Mouse (Mus musculus): ENCODE data around the gene Gm5741.
A peak's percentile ranks its signal among the peaks of the same experiment; 100 is the strongest.

Gene Gm5741

DNA sequence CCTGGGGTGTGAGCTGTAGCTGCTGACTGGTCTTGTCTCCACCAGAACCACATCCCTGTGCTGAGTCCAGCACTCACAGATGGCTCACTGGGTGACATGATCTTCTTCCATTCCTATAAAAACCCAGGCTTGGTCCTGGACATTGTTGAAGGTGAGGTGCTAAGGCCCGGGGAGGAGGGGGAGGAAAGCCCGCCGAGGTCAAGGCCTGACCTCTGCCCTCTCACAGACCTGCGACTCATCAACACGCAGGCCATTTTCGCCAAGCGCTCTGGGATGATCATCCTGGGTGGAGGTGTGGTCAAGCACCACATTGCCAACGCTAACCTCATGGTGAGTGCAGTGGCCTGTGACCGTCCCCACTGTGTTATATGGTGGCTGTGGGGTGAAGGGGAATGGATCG lies 6.4 kb upstream of the Gm5741 start:
- no peak for DNase-seq (ENCODE audit: low spot score in 2 of 2)

DNA sequence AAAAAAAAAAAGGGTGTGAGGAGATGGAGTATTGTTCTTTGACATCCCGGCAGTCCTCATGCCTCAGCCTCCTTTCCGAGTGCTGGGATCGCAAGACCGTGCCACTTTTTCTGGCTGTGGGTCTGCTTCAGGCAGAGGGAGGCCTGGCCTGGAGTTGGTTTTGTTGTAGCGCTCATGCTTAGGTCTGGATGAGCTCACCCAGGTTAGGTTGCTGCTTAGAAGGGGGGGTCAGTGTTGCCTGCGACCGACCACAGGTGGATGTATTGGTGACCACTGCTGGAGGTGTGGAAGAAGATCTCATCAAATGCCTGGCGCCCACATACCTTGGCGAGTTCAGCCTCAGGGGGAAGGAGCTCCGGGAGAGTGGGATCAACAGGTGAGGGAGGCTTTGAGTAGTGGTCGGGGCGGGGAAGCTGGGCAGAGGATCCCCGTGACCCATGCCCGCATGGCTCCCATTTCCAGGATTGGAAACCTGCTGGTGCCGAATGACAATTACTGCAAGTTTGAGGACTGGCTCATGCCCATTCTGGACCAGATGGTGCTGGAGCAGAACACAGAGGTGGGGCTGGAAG lies 5.3 kb upstream of the Gm5741 start:
- DNase-seq (ENCODE audit: low spot score in 2 of 2): no peak

DNA sequence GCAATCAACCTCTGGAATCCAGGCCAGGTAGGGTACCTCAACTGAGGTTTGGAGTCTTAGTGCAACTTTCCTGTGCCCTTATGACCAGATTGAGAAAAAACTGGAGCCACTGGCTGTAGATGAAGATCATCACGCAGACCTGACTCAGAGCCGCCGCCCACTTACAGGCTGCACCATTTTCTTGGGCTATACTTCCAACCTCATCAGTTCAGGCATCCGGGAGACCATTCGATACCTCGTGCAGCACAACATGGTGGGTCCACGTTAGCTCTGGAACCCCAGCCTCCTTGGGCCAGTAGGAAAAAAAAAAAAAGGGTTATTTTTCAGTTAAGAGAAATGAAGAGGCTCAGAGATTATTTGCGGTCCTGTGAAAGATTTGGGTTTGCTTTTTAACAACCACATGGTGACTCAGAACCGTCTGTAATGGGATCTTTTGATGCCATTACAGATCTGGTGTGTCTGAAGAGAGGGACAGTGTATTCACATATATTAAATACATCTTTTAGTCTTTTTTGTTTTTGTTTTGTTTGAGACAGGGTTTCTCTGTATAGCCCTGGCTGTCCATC lies 4.7 kb upstream of the Gm5741 start:
- DNase-seq (ENCODE audit: low spot score in 2 of 2): no peak

DNA sequence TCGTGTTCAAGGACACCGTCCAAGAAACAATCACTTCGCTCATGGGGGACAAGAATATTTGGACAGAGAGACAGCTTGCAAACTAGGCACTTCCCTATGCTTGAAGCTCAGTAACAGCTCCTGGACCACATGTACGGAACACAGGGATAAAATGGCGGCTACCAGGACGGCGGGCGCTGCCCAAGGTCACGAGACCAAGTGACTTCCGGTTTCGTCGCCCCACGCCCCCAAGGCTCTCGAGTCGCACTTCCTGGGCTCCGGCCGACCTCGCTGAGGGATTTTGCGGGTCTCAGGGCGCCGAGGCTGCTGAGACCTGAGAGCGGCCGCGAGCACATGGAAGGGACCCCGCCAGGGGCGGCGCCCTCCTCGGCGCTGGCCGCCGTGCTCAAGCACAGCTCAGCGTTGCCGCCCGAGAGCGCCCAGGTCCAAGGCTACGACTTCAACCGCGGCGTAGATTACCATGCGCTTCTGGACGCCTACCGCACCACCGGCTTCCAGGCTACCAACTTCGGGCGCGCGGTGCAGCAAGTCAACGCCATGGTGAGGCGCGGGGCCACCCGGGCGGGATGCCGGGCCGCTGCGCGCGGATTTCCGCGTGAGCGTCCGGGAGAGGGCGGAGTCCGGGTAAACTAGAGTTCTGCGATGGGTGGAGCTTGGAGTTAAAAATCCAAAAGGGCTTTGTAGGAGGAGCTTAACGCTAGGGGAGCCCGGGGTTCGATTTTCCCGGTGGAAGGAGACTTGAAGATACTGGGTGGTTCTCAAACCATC lies 3.9 kb upstream of the Gm5741 start, which contains the start of gene Dhps:
Dhps (plus strand) TSS at position 244 of the 768 bp plus-strand sequence.
- peak; percentile 88 to 91 for DNase-seq (ENCODE audit: low spot score in 2 of 2)

DNA sequence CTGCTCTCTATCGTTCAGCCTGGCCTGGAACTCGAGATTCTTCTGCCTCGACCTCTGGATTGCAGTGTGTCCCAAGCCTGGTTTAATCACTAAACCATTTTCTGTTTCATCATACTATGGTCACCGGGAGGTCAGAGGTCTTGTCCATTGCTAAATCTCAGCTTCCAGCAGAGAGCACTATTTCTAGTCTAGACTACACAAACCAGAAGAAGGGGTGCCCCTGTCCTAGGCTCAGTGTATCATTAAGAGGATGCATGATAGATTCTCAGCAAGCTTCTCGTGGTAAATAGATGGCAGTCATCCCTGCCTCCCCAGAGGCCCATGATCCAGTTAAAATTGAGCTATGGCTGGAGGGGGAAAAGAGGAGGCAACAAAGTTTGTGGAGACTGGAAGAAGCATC lies 3.3 kb upstream of the Gm5741 start:
- no peak for DNase-seq (ENCODE audit: low spot score in 2 of 2)

DNA sequence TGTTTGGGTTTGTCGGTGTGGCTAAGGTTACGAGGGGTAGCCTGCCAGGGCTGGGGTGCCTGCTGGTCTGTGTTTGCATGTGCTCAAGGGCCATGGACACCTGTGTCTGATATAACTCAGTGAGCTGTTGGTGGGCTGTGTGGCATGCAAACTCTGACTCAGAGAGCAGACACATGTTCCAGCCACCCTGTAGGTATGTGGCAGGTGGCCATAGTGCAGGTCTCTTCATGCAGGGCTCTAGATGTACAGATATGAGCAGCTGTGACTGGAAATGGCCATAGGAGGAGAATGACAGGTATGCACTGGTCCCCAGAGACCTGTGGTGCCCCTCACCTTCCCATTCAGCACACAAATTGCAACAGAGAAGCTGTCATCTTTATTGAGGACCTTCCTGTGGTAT lies 627 bp downstream of the Gm5741 start:
- DNase-seq (ENCODE audit: low spot score in 2 of 2): no peak

DNA sequence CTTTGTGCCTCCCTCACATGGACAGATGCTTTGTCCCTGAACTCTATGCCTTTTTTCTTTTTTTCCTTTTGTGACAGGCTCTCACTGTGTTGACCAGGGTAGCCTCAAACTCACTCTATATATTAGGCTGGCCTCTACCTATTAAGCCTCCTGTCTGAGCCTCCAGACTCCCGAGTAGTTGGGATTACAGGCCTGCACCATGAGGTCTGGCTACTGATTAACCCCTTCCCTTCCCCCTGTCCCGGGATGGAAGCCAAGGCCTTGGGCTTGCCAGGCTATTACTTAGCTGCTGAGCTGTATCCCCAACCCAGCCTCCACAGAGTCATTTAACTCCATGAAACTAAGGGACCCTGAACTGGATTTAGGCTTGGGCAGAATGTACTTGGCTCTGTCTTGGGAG lies 2.6 kb downstream of the Gm5741 start:
- DNase-seq (ENCODE audit: low spot score in 2 of 2): no peak

DNA sequence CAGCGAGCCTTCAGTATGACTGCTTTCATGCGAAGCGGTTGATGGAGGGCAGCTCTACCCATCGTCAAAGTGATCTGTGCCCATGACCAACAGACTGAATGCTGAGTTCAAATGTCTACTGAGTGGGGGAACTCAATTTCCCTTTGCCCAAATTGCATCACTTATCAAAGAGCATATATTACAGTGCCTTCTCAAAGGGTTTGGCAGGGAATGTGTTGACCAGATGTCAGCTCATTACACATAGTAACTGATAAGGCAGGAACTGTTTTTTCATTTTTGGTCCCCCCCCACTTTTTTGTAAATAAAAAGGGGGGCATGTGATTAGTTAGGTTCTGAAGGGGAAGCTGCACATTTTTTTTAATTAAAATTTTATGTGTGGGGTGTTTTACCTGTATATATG lies 5.2 kb downstream of the Gm5741 start:
- DNase-seq (ENCODE audit: low spot score in 2 of 2): no peak

DNA sequence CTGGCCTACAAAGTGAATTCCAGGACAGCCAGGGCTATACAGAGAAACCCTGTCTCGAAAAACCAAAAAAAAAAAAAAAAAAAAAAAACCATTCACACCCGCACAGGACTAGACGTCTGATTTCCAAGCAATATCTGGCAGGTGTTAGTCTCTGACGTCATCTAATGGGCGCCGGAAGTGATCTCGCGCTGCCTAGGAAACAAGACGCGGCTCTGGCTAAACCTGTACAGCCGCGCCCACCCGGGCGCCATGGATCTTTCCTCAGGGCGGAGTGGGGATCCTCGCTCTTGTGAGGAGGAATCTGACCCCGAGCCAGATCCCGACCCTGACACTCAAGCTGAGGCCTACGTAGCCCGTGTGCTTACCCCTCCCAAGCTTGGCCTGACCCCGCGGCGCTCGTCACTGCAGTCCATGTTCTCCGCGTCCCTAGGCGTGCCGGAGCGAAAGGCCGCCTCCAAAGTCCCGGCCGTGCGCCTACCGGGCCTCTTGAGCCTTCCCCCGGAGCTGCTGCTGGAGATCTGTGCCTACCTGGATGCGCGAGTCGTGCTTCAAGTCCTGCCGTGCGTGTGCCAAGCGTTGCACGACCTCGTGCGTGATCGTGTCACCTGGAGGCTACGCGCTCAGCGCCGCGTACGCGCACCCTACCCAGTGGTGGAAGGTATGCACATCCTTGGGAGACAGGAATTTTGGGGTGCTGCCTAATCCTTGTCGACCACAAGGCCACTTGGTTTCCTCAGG lies 7.7 kb downstream of the Gm5741 start, which contains the start of gene Fbxw9:
Fbxw9 (plus strand) TSS at position 177 of the 738 bp plus-strand sequence.
- DNase-seq (ENCODE audit: low spot score in 2 of 2): peak; percentile 88

DNA sequence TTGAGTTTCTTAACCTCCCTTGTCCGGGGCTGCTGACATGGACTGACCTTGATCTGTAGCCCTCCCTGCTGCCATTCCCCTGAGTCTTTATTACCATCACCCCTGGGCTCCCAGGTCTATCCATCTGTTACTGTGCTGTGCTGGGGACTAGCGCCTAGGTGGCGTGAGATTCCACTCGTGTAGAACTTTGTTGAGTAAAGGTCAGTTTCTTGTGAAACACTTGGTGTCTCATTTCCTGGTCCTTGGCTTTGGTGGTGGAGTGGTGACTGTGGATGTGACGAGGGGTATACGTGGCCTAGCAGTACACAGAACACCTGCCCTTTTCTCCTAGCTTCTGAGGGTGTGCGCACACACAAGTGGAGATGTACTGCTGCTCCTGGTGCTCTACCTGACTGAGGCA lies 10.4 kb downstream of the Gm5741 start:
- no peak for DNase-seq (ENCODE audit: low spot score in 2 of 2)

DNA sequence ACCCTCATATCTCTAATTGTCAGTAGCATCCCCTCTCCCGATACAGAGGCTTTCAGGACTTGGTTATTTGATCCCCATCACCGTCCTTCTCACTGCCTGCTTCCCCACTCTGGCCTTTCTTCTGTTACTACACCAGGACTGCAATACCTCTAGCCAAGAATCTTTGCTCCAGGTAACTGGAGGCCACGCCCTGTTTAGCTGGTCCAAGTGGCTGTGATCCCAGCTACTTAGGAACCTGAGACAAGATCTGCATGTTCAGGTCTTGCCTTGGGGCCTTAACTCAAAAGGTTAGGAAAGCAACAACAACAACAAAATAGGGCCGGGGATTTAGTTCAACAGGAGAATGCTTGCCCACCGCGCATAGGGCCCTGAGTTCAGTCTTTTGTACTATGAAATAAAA lies 24.2 kb downstream of the Gm5741 start:
- no peak for DNase-seq (ENCODE audit: low spot score in 2 of 2)

DNA sequence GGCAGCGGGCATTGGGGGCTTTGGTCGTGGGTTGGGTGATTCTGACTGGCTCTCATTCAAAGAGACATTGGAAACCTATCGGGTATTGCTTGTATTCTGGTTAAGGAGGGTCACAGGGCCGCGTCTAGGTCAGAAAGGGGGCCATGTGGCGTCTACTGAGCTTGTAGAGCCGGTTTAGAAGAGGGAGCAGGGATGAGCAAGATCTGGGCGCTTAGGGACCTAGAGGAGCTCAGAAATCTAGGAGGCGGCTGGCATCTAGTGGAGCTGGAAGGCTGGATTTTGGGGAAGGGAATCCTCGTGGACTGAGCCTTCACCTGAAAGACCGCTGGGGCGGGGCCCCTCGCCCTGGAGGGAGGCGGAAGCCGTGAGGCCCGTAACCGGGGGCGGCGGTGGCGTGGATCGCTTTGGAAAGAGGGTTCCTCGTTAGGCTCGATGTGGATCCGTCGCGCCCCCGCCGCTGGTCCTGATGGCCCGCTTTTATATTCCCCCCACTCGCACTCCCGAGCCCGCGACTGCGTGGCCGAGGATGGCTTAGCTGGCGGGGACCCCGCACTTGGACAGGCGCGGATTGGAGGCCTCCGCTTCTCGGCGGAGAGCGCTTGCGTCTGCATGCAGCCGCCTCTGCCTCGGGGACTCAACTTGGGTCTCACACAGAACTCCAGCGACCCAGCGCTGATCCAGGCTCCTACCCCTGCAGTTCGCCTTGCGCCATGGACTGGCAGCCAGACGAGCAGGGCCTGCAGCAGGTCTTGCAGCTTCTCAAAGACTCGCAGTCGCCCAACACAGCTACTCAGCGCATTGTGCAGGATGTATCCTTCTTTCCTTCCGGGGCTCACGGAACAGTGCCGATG lies 29.9 kb downstream of the Gm5741 start:
- DNase-seq (ENCODE audit: low spot score in 2 of 2): peak in 1 of 2 experiments; percentile 52

DNA sequence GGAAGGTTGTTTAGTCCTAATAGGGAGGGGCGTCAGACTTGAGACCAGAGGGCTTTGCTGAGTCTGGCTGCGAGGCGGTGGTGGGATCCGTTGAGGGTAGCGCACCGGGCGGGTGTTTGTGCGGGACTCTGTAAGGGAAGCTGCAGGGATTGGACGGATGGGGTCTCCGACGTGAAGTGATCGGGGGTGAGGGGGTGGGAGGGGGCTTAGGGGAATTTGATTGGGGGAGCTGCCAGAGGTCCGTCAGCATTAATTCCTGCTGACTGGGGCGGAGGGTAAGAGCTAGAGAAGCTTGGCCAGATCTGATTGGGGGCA lies 30.5 kb downstream of the Gm5741 start:
- no peak for DNase-seq (ENCODE audit: low spot score in 2 of 2)

DNA sequence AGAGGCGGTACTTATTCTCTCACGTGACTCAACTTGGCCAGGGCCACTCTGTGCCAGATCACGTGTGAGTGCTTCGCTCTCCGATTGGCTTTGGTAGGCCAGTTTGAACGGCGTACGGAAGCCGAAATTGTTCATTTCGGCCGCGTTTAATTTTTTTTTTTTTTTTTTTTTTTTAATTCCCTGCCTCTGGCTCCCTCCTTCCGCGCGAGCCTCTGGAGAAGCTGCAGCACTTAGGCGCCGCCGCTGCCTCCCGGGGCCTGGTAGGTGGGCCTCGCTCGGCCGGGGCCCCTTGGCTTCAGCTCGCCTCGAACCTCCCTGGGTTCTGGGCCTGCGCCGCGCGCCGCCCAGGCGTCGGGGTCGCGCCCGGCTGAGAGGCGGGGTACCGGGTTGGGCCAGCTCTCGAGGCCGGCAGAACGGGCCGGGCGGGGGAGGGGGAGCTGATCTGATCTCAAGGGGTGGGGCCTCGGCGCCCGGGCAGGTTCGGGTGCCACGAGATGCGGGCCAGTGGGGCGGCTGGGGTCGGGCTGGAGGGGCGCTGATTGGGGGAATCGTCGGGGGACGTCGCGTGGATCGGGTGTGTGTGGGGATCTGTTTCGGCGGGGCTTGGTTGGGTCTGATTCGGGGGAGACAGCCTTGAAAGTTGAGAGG lies 30.9 kb downstream of the Gm5741 start, which contains the start of gene Tnpo2:
Tnpo2 (plus strand) TSS at position 198 of the 648 bp plus-strand sequence.
- DNase-seq (ENCODE audit: low spot score in 2 of 2): peak; percentile 88 to 91

DNA sequence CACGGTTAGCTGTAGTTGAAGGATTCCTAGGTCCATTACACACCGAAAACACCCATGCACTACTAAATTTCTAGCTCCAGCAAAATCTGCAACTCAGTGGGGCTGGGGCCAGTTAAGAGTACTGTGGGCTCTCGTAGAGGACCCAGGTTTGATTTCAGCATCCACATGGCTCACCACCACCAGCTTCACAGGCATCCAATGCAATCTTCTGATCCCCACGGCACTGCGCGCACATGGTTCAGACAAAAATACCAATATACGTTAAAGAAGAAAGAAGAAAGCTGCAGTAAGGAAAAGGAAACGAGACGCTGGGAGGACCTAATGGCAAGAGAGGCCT lies 31.4 kb downstream of the Gm5741 start:
- DNase-seq (ENCODE audit: low spot score in 2 of 2): no peak

DNA sequence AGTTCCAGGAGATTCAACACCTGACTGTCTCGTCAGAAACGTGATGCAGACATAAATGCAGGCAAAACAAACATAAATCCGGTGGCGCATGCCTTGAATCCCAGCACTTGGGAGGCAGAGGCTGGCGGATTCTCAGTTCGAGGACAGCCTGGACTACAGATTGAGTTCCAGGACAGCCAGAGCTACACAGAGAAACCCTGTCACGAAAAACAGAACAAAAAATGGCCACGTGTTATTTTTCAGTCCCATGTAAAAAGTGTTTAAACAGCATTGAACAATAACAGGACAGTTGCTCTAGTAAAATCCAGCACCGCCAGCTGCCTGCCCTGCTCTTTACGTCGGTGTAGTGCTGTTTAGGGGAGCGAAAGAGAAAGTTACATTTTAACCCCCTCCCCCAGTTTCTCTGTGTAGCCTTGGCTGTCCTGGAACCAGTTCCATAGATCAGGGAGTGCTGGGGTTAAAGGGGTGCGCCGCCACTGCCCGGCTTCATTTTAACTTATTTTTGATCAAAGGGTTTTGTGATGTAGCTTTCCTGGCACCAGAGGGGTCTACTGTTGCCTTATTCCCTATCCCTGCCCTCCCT lies 32.0 kb downstream of the Gm5741 start:
- no peak for DNase-seq (ENCODE audit: low spot score in 2 of 2)

DNA sequence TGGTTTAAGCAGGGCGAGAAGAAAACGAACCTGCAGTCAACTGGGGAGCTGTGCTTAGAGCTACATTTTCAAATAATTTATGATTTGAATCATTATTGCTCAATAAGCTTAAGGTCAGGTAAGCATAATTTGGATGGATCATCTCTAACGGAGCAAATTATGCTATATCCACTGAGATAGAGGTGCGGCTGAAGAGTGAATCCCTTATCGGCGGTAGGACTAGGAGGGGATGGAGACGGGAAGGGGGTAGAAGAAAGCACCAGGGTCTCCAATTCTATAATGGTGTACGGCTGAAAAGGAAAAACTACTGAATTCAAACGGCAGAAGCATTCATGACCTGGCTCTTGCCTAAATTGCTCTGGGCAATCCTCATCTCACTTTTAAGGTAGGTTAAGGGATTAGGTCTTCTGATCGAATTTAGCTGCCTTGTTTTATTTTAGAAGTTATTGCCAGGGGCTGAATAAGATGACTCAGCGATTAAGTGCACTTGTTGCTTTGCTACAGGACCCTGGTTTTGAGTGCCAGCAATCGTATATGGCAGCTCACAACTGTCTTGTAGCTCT lies 32.5 kb downstream of the Gm5741 start:
- DNase-seq (ENCODE audit: low spot score in 2 of 2): no peak

DNA sequence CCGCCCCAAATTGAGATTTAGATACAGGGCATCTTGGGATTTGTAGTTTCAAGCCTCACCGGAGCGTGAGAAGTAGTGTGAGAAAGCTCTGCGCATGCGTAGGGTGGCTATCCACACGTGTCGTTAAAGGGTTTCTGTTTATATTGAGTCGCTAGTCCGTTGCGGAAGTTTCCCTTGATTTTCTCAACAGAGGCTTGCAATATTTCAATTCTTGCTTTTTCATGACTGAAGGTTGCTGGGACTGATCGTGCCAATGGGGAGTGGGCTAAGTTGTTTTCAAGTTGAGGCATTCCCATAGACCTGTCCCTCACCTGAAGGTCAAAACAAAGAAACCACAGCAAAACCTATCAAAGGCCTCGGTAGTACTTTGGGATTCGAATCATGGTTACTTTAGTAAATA lies 33.0 kb downstream of the Gm5741 start:
- peak; percentile 67 for DNase-seq (ENCODE audit: low spot score in 2 of 2)

DNA sequence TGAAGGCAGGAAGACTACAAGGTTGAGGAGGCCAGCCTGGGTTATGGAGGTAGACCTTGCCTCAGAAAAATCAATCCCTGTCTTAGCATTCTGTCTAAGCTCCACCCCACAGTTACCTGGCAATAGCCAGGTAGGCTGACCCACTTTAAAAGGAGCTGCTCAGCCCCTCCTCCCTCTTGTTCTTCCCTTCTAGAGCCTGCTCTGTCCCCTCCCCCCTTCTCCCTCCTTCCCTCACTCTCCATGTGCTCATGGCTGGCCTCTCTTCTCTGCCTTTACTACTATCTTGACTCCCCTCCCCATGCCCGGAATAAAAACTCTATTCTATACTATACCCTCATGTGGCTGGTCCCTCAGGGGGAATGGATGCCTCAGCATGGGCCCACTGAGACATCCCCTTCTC lies 33.9 kb downstream of the Gm5741 start:
- DNase-seq (ENCODE audit: low spot score in 2 of 2): no peak

DNA sequence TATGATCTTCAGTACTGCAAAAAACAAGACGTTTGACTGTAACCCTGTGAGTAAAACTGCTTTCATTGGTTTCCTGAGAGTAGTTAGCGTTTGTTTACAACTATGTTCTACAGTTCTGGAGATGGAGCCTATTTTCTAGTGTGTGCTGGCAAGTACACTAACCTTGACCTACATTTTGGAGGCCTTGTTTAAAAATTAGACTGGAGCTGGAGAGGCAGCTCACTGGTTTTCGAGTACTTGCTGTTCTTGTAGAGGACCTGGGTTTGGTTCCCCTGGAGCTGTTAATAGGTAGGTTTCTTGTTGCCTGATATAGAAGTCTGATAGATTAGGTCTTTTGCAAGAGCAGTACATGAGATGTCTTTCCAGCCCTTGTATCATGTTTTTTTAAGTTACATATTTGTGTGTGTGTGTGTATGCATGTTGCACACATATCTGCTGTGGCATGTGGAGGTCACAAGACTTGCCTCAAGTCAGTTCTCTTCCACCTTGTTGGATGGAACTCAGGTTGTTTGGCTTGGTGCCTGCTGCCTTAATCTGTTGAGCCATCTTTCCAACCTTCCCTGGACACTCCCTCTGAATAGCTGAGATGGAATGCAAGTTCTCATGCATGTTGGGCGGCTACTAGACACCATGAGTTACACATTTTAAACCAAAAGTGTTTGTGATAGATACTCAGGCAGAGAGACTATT lies 35.0 kb downstream of the Gm5741 start:
- DNase-seq (ENCODE audit: low spot score in 2 of 2): no peak
